Mouse (Mus musculus) intestine, postnatal 0 days (tissue): ENCODE results near the gene Dab1. TPM values are rescaled to one million over a fixed set of nuclear protein-coding genes. Genes with fewer than 3 reads are reported as not detected.

Experiments used
- ATAC-seq: fragments of 200-750 bp; cut with Nextera tagmentation; 2 replicates; pipeline ENCODE4 v1.8.0; 2017; ENCODE audit warnings: mild to moderate bottlenecking, moderate TSS enrichment, moderate library complexity
- H3K27ac ChIP-seq: fragments of 300-500 bp; sonication (generic); 2 replicates; pipeline ENCODE4 v1.5.1; 2014; ENCODE audit warnings: mild to moderate bottlenecking, low read depth, low read length, moderate library complexity
- H3K27me3 ChIP-seq: fragments of 300-500 bp; sonication (generic); replicated peaks from 2 replicates; pipeline ENCODE4 v1.6.1; 2014; ENCODE audit warnings: low read length, mixed read lengths; ENCODE audit not compliant: control insufficient read depth, insufficient read depth
- H3K36me3 ChIP-seq: fragments of 300-500 bp; sonication (generic); 2 replicates; pipeline ENCODE4 v1.6.1; 2014; ENCODE audit warnings: mild to moderate bottlenecking, moderate library complexity; ENCODE audit not compliant: control insufficient read depth, insufficient read depth
- H3K4me1 ChIP-seq: fragments of 300-500 bp; sonication (generic); replicated peaks from 2 replicates; pipeline ENCODE4 v1.6.1; 2014; ENCODE audit warnings: antibody characterized with exemption, low read length, mixed read lengths; ENCODE audit not compliant: control insufficient read depth, insufficient read depth
- H3K4me2 ChIP-seq: fragments of 300-500 bp; sonication (generic); replicated peaks from 2 replicates; pipeline ENCODE4 v1.6.1; 2014; ENCODE audit warnings: low read depth, mild to moderate bottlenecking, moderate library complexity
- H3K4me3 ChIP-seq: fragments of 300-500 bp; sonication (generic); 2 replicates; pipeline ENCODE4 v1.5.1; 2014; ENCODE audit warnings: low read depth, low read length
- H3K9ac ChIP-seq: fragments of 300-500 bp; sonication (generic); 2 replicates; pipeline ENCODE4 v1.6.1; 2014; ENCODE audit warnings: mild to moderate bottlenecking, low read depth, low read length
- H3K9me3 ChIP-seq: fragments of 300-500 bp; sonication (generic); 2 replicates; pipeline ENCODE4 v1.6.1; 2016; ENCODE audit warnings: mixed run types; ENCODE audit not compliant: control insufficient read depth
- CTCF ChIP-seq: sonication (generic); IDR thresholded peaks from 2 replicates; pipeline ENCODE4 v1.5.1; 2016; ENCODE audit warnings: low read depth, mild to moderate bottlenecking, control low read depth, antibody characterized with exemption, moderate library complexity
- WGBS: fragments of 180-500 bp; shearing (Covaris S2); extraction: QIAGEN DNeasy Blood & Tissue Kit; methylation state at CpG from one replicate; pipeline ENCODE4 v1.1.7; 2014; 5-methylcytosine and 5-hydroxymethylcytosine counted together
- polyA plus RNA-seq: library from polyadenylated mRNA; unstranded; fragments of >200 nt; fragmentation: Nextera tagmentation; extraction: Ambion mirVana; gene quantifications from 2 replicates; pipeline ENCODE4 v1.2.1, GENCODE M21; 2015

The Dab1 gene
- polyA plus RNA-seq, 1 experiment from 2014 or later, result 61.3 TPM

DNA sequence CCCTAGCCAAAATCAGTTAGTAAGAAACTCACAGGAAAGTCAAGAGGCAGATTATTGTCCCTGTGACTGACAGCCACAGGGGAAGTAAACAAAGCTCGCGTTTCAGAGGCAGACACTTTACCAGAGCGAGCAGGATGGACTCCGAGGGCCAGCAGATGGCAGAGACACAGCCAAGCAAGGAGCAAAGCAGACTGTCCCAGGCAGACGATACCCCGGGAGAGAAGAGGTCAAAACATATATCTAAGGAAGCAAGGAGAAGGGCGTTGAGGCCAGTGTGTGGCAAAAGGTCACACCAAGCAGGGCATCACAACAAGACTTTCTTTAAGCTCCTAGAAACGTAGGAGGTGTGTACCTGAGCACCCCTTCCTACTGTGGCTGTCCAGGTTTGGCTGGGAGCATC is 824.6 kb downstream of the Dab1 start:
- Histone ChIP-seq H3K4me2 (no peak overlapping the region), H3K4me1 (no peaks in the 10 kb centered on the region), H3K9me3 (no peaks in the 10 kb centered on the region), H3K36me3 (no peaks in the 10 kb centered on the region), H3K27ac (no peak overlapping the region), H3K4me3 (no peak overlapping the region), H3K27me3 (no peaks in the 10 kb centered on the region), H3K9ac (no peak overlapping the region)
- no peak for ATAC-seq
- WGBS, result 33% methylated on average over 8 of the region's 8 CpGs
- TF ChIP-seq CTCF, result 0 out of 2 replicates have a peak, but pooled peaks have one; percentile 18

DNA sequence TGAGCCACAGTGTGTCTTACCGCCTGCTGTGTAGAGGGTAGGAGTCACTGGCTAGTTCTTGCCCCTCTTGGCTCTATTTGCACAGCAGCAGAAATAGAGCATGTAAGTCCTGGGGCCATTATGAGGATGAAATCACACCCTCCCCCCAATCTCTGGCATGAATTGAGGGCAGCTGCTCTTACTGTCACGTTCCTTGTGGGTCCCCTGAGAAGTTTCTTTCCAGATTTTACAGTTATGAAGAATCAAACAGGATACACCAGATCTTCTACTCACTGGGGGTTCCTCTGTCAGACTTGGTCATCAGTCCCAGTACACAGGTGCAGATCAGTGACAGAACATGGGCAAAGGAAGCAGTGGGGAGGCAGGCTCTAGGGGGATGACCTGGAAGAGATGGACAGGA is 825.8 kb downstream of the Dab1 start:
- H3K4me1 ChIP-seq, result no peaks in the 10 kb centered on the region
- H3K27ac ChIP-seq, result no peak overlapping the region
- H3K27me3 ChIP-seq, result no peaks in the 10 kb centered on the region
- 70% methylated on average over 2 of the region's 2 CpGs for WGBS
- TF ChIP-seq CTCF, result no peak
- no peak overlapping the region for H3K9ac ChIP-seq
- no peak overlapping the region for H3K4me2 ChIP-seq
- H3K36me3 ChIP-seq, result no peaks in the 10 kb centered on the region
- H3K4me3 ChIP-seq, result no peak overlapping the region
- H3K9me3 ChIP-seq, result no peaks in the 10 kb centered on the region
- ATAC-seq, result no peak

DNA sequence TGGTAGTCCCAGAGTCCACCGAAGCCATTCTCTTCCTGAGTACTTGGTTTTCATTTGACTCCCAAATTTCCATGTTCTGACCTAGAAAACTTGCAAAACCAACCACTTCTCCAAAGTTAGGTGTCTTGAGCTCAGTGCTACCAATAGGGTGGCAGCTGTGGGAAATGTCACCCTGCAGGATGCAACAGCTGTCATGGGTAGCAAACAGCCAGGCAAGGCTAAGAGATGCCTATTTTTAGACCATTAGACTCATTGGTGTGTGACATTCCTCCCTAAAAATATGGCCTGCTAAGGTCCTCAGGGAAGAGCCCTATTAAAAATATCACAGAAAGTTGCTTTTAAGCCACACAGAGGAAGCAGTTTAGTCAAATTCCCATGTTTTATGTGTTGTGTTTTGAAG is 829.0 kb downstream of the Dab1 start:
- no peak overlapping the region for H3K4me2 ChIP-seq
- no peaks in the 10 kb centered on the region for H3K27me3 ChIP-seq
- WGBS, result 94% methylated on average over 1 of the region's 1 CpGs
- H3K9me3 ChIP-seq, result no peaks in the 10 kb centered on the region
- no peak overlapping the region for H3K4me3 ChIP-seq
- H3K27ac ChIP-seq, result no peak overlapping the region
- no peaks in the 10 kb centered on the region for H3K36me3 ChIP-seq
- no peaks in the 10 kb centered on the region for H3K4me1 ChIP-seq
- no peak overlapping the region for H3K9ac ChIP-seq
- no peak for TF ChIP-seq CTCF
- no peak for ATAC-seq

DNA sequence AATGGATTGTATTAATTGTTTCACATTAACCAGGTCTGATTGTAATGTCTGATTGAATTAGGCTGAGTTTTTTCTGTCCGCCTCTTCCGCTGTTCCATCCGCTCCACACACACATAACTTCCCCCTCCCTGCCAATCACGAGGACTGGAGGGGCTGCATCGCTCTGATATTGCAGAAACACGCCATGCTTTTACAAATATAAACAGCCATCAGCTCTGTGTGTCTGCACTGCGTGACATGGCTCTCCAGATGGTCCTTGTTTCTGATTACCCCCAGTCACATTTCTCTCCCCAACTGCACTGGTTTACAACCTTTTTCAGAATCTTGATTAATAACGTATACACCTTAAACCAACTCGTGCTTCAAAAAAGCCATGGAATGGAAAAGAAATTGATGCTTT is 831.5 kb downstream of the Dab1 start:
- Histone ChIP-seq H3K4me2 (no peak overlapping the region), H3K27ac (no peak overlapping the region), H3K4me3 (no peak overlapping the region), H3K27me3 (no peaks in the 10 kb centered on the region), H3K36me3 (no peaks in the 10 kb centered on the region), H3K9ac (no peak overlapping the region), H3K4me1 (no peaks in the 10 kb centered on the region; the same call in 1 of the 2 replicates), H3K9me3 (no peaks in the 10 kb centered on the region)
- ATAC-seq, result no peak
- WGBS, result 67% methylated on average over 9 of the region's 9 CpGs
- no peak for TF ChIP-seq CTCF

DNA sequence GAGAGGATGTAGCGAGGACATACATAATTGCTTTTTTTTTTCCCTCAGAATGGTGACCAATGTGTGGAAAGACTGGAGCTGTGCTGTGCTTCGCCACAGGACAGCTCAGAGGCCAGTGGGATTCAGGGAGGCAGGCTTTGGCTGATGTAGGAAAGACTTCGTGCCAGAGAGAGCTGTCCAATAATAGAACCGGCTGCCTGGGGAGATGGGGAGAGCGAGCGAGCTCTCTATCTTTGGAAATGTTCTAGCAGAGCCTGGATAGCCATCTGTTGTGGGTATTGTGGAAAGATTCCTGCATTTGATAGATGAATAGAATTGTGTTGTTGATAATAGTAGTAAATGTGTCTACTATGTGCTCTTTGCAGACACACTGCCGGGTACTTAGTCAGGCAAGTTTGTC is 833.4 kb downstream of the Dab1 start:
- Histone ChIP-seq H3K4me3 (no peak overlapping the region), H3K27ac (no peak overlapping the region), H3K9me3 (no peaks in the 10 kb centered on the region), H3K27me3 (no peaks in the 10 kb centered on the region), H3K4me1 (no peaks in the 10 kb centered on the region; the same call in 1 of the 2 replicates), H3K36me3 (no peaks in the 10 kb centered on the region), H3K4me2 (no peak overlapping the region), H3K9ac (no peak overlapping the region)
- ATAC-seq, result no peak
- no peak for TF ChIP-seq CTCF
- WGBS, result 70% methylated on average over 7 of the region's 7 CpGs

DNA sequence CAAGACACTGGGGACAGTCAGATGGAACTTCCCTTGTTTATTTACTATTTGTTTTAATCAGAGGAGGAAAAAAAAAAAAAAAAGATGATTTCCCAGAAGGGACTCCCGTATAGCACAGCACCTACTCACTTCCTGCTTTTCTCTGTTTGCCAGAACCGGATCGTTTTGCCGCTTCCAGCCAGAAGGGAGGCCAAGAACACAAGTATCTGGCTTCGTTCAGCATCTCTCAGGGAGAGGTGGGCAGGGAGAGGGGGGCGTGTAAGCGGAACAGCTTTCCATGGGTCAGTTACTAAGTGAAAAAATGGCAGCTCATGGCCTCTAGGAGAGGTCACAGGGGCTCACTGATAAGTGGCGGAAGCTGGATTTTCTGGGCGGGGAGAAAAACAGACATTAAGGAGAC is 836.0 kb downstream of the Dab1 start:
- Histone ChIP-seq H3K4me3 (no peak overlapping the region), H3K27ac (no peak overlapping the region), H3K36me3 (no peaks in the 10 kb centered on the region), H3K4me2 (0 out of 2 replicates have a peak overlapping the region, but pooled peaks have one; percentile 14), H3K9ac (no peak overlapping the region), H3K9me3 (no peaks in the 10 kb centered on the region), H3K27me3 (no peaks in the 10 kb centered on the region), H3K4me1 (no peaks in the 10 kb centered on the region; the same call in 1 of the 2 replicates)
- ATAC-seq, result no peak
- WGBS, result 56% methylated on average over 9 of the region's 9 CpGs
- TF ChIP-seq CTCF, result no peak

DNA sequence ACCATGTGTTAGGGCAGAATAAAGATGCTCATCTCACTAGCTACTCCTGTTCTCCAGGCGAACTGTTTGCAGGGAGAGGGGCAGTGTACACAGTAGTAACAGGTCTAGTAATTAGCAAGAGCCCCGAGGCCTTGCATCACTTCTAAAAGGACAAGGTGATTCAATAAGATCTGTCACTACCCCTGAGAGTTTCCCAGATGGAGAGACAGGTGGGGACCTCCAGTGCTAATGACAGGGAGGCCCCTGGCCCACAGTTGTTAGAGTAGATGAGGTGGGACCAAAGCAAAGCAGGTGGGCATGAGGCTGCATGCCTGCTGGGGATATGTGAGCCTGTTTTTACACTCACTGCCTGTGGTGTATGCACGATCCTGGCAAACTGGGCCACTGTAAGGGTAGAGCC is 836.6 kb downstream of the Dab1 start:
- Histone ChIP-seq H3K36me3 (no peaks in the 10 kb centered on the region), H3K4me2 (no peak overlapping the region), H3K4me3 (no peak overlapping the region), H3K27ac (peak overlapping the region; percentile 2; the same call in 1 of the 2 replicates), H3K9ac (no peak overlapping the region), H3K27me3 (no peaks in the 10 kb centered on the region), H3K9me3 (no peaks in the 10 kb centered on the region), H3K4me1 (no peaks in the 10 kb centered on the region; the same call in 1 of the 2 replicates)
- no peak for TF ChIP-seq CTCF
- WGBS, result 83% methylated on average over 3 of the region's 3 CpGs
- no peak; the same call in 1 of the 2 replicates for ATAC-seq
